Mouse (Mus musculus): Measurements from ENCODE around the gene Slc25a51.

GRCm38 (mm10) chr4:45409270-45409669, 704 bp upstream of the Slc25a51 start:
- TF ChIP-seq CTCF (IDR thresholded peaks at IDR 0.05; ENCODE audit: low read depth, low read length) (no peak), EP300 (IDR thresholded peaks at IDR 0.05; ENCODE audit: insufficient read depth, low read depth, low read length) (no peak)
